Mouse (Mus musculus) hindbrain, postnatal 0 days (tissue): ENCODE data around the gene Slc1a7. TPM values are rescaled to one million over a fixed set of nuclear protein-coding genes. Genes with fewer than 3 reads are reported as not detected.

Source experiments
- ATAC-seq: fragments of 200-750 bp; cut with Nextera tagmentation; 2 replicates; pipeline ENCODE4 v1.8.0; 2017; ENCODE audit warnings: mild to moderate bottlenecking, moderate TSS enrichment, moderate library complexity
- DNase-seq: peaks from one replicate; pipeline ENCODE4 v3.0.0-alpha.2; 2015; ENCODE audit warnings: low spot score
- H3K27ac ChIP-seq: fragments of 300-500 bp; sonication (generic); 2 replicates; pipeline ENCODE4 v1.5.1; 2014; ENCODE audit warnings: mild to moderate bottlenecking
- H3K27me3 ChIP-seq: fragments of 300-500 bp; sonication (generic); 2 replicates; pipeline ENCODE4 v1.6.1; 2014; ENCODE audit warnings: low read length, mixed read lengths; ENCODE audit not compliant: insufficient read depth
- H3K36me3 ChIP-seq: fragments of 300-500 bp; sonication (generic); 2 replicates; pipeline ENCODE4 v1.6.1; 2014; ENCODE audit warnings: low read length, mixed read lengths; ENCODE audit not compliant: insufficient read depth
- H3K4me1 ChIP-seq: fragments of 300-500 bp; sonication (generic); 2 replicates; pipeline ENCODE4 v1.6.1; 2014; ENCODE audit warnings: antibody characterized with exemption, low read length, mixed read lengths; ENCODE audit not compliant: insufficient read depth
- H3K4me2 ChIP-seq: fragments of 300-500 bp; sonication (generic); 2 replicates; pipeline ENCODE4 v1.6.1; 2014; ENCODE audit warnings: low read depth, mild to moderate bottlenecking, low read length, moderate library complexity, mixed read lengths
- H3K4me3 ChIP-seq: fragments of 300-500 bp; sonication (generic); 2 replicates; pipeline ENCODE4 v1.5.1; 2014; ENCODE audit warnings: low read length
- H3K9ac ChIP-seq: fragments of 300-500 bp; sonication (generic); replicated peaks from 2 replicates; pipeline ENCODE4 v1.6.1; 2014; ENCODE audit warnings: mild to moderate bottlenecking, low read length, moderate library complexity, mixed read lengths
- H3K9me3 ChIP-seq: fragments of 300-500 bp; sonication (generic); 2 replicates; pipeline ENCODE4 v1.6.1; 2016; ENCODE audit warnings: low read length, mixed read lengths
- CTCF ChIP-seq: IDR thresholded peaks from 2 replicates; pipeline ENCODE4 v1.5.1; 2016; ENCODE audit warnings: antibody characterized with exemption, control low read depth, low read depth
- WGBS: fragments of 180-500 bp; shearing (Covaris S2); extraction: QIAGEN DNeasy Blood & Tissue Kit; methylation state at CpG from one replicate; pipeline ENCODE4 v1.1.7; 2014; 5-methylcytosine and 5-hydroxymethylcytosine counted together
- polyA plus RNA-seq: library from polyadenylated mRNA; unstranded; fragments of >200 nt; fragmentation: Nextera tagmentation; extraction: Ambion mirVana; gene quantifications from 2 replicates; pipeline ENCODE4 v1.2.1, GENCODE M21; 2015
- total RNA-seq: library from RNA; depleted of rRNA; stranded (reverse); fragments of >200 nt; gene quantifications from 2 replicates; pipeline ENCODE4 v1.2.3, GENCODE M21; 2014

Slc1a7 gene
- total and polyA plus RNA-seq, 2 experiments from 2014 or later: 0.05 TPM; not detected in 1

DNA sequence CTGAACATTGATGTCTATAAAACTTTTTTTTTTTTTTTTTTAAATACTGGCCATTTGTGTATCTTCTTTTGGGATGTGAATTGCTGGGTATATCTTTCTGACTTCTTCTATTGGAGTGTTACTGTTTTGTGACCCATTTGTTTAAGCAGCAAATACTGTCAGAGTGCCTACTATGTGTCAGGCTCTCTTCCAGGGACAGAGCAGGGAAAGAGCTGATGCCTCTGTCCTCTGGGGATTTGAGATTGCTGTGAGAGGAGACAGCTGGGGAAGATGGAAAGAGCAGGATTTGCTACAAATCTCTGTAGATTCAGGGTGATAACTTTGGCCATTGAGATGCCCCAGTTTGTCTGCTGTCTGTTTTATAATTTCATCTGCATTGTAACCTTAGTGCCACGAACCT lies 31.2 kb downstream of the Slc1a7 start:
- no peak for TF ChIP-seq CTCF
- Histone ChIP-seq H3K36me3 (no peaks in the 10 kb centered on the region), H3K9me3 (no peaks in the 10 kb centered on the region), H3K27me3 (no peaks in the 10 kb centered on the region), H3K4me3 (no peak overlapping the region), H3K27ac (no peak overlapping the region), H3K4me1 (no peaks in the 10 kb centered on the region), H3K4me2 (no peak overlapping the region), H3K9ac (no peak overlapping the region)
- 83% methylated on average over 1 of the region's 1 CpGs for WGBS
- ATAC-seq (no peak), DNase-seq (no peak)

DNA sequence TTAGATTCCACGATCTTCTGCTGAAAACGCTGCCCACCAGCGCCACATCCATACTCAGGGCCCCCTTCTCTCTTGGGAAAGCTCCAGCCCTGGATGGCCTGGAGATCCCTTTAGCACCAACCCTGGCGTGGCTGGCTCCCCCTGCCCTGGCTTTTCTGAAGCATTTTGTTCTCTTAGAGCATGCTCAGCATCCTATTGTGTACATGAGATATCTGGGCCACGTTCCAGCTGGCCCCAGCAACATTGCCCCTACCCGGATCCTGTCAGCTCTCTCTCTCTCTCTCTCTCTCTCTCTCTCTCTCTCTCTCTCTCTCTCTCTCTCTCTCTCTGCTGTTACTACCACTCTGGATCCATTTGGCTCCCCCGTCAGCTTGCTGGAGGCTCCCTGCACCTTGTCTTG lies 37.2 kb downstream of the Slc1a7 start:
- DNase-seq (peak; percentile 75), ATAC-seq (peak; percentile 67)
- WGBS: 30% methylated on average over 7 of the region's 7 CpGs
- Histone ChIP-seq H3K4me1 (peaks cover 4% of the 10 kb centered on the region; the same call in 1 of the 2 replicates), H3K4me3 (no peak overlapping the region), H3K27ac (no peak overlapping the region), H3K9ac (no peak overlapping the region), H3K9me3 (no peaks in the 10 kb centered on the region), H3K27me3 (no peaks in the 10 kb centered on the region; the same call in 1 of the 2 replicates), H3K4me2 (no peak overlapping the region), H3K36me3 (no peaks in the 10 kb centered on the region)
- no peak for TF ChIP-seq CTCF

DNA sequence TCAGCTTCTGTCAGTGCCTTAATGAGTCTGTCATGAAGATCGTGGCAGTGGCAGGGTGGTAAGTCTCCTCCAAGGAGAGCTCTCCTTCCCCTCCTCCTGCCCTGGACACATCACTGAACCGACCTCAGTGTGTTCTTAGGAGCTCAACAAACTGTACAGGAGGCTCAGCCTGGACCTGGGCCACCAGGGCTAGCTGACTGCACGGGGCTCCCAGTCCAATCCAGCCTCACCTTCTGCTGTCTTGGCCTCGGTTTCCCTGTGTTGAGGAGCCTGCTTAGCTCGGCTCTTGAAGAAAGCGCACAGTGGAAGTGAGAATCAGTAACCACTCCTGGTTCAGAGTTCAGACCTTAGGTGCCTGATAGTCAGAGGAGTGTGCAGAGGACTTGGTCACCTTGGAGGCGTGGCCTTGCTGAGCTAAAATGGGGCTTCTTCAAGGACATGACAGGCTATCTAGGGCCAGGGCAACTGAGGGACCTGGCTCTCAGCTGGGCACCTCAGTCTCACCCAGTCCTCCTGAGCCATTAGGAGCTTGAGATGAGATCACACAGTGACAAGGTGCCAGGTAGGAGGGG lies 39.5 kb downstream of the Slc1a7 start:
- Histone ChIP-seq H3K27ac (no peak overlapping the region), H3K9me3 (no peaks in the 10 kb centered on the region), H3K4me3 (no peak overlapping the region), H3K9ac (no peak overlapping the region), H3K36me3 (no peaks in the 10 kb centered on the region), H3K27me3 (no peaks in the 10 kb centered on the region; the same call in 1 of the 2 replicates), H3K4me1 (peaks cover 4% of the 10 kb centered on the region; the same call in 1 of the 2 replicates), H3K4me2 (no peak overlapping the region)
- ATAC-seq (no peak), DNase-seq (no peak)
- WGBS: 83% methylated on average over 7 of the region's 7 CpGs
- TF ChIP-seq CTCF: no peak

DNA sequence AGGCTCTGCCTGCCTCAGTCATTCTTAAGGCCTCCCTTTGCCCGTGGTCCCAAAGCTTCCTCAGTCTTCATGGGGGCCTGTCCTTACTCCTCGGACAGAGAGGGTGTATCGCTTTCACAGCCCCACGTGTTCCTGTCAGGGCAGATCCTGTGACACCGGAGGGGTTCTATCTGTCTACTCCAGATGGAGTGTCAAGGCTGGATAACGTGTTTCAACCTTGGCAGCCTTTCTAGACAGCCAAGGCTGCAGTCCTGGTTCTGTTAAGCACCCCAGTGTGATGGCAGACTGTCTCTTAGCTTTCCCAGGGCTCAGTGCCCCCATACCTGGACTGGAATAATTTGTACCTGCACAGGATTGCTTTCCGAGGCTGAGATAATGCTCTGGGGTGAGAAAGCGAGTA lies 40.4 kb downstream of the Slc1a7 start:
- TF ChIP-seq CTCF: no peak
- Histone ChIP-seq H3K9me3 (no peaks in the 10 kb centered on the region), H3K27ac (no peak overlapping the region), H3K4me1 (peaks cover 4% of the 10 kb centered on the region; the same call in 1 of the 2 replicates), H3K27me3 (no peaks in the 10 kb centered on the region; the same call in 1 of the 2 replicates), H3K4me3 (no peak overlapping the region), H3K4me2 (no peak overlapping the region), H3K36me3 (no peaks in the 10 kb centered on the region), H3K9ac (no peak overlapping the region)
- 78% methylated on average over 8 of the region's 8 CpGs for WGBS
- DNase-seq: no peak
- no peak for ATAC-seq

DNA sequence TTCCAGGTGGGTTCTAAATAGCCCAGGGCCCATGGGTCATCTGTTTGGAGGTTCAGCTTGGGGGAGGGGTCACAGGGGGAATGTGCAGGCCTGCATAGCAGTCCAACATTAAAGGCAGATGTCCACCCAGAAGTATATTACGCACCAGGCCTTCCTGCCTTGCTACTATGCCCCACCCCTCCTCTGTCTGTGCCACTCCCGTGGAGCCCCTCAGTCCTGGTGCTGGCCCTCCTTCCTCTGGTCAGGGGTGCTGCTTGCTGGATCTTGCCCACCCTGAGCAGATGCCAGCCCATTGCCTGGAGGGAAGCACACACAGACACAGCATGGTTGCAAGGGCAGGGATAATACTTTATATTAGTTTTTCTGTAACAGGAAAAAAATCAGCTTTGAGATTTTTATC lies 46.3 kb downstream of the Slc1a7 start:
- Histone ChIP-seq H3K4me1 (no peaks in the 10 kb centered on the region), H3K4me2 (no peak overlapping the region), H3K4me3 (no peak overlapping the region), H3K9ac (no peak overlapping the region), H3K27ac (no peak overlapping the region), H3K36me3 (no peaks in the 10 kb centered on the region), H3K9me3 (no peaks in the 10 kb centered on the region), H3K27me3 (no peaks in the 10 kb centered on the region; the same call in 1 of the 2 replicates)
- ATAC-seq (no peak), DNase-seq (no peak)
- TF ChIP-seq CTCF: no peak
- 68% methylated on average over 2 of the region's 2 CpGs for WGBS

- Histone ChIP-seq H3K9ac (no peak overlapping the region), H3K4me1 (no peaks in the 10 kb centered on the region), H3K4me2 (no peak overlapping the region), H3K4me3 (no peak overlapping the region), H3K9me3 (no peaks in the 10 kb centered on the region), H3K36me3 (no peaks in the 10 kb centered on the region), H3K27me3 (no peaks in the 10 kb centered on the region), H3K27ac (no peak overlapping the region)
- no peak for ATAC-seq
- DNase-seq: no peak
- peak; percentile 33; the same call in 1 of the 2 replicates for TF ChIP-seq CTCF
- 66% methylated on average over 14 of the region's 14 CpGs for WGBS
These were observed 47.1 kb downstream of the Slc1a7 start for GRCm38 (mm10) chr4:108015067-108015765.

DNA sequence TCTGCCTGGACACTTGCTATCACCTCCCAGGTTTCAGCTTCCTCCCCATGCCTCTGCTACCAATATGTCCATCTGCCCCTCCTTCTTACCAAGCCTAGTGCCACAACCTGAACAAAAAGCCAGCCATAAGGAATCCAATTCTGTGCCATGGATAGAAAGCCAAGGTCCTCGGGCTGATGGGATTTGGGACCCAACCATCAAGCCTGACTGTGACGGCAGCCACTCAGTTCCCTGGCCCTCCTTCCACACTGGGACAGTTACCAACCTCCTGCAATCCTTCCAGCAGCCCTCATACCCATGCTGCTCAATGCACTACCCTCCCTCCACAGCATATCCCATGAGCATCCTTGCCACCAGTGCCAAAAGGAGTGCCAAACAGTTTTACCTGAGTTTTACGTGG lies 48.2 kb downstream of the Slc1a7 start:
- DNase-seq (no peak), ATAC-seq (no peak)
- no peaks in the 10 kb centered on the region for H3K9me3 ChIP-seq
- H3K4me1 ChIP-seq: no peaks in the 10 kb centered on the region
- no peak overlapping the region for H3K9ac ChIP-seq
- no peaks in the 10 kb centered on the region for H3K36me3 ChIP-seq
- no peak overlapping the region for H3K4me3 ChIP-seq
- TF ChIP-seq CTCF: no peak
- no peaks in the 10 kb centered on the region for H3K27me3 ChIP-seq
- 69% methylated on average over 3 of the region's 3 CpGs for WGBS
- no peak overlapping the region for H3K27ac ChIP-seq
- H3K4me2 ChIP-seq: no peak overlapping the region
